Mouse (Mus musculus) limb, embryonic 10.5 days (tissue): ENCODE measurements around the gene Map1b. TPM values are rescaled to one million over a fixed set of nuclear protein-coding genes. Genes with fewer than 3 reads are reported as not detected.

Source experiments
- DNase-seq: peaks from one replicate; pipeline ENCODE4 v3.0.0-alpha.2; 2017; ENCODE audit warnings: low spot score
- H3K27ac ChIP-seq: fragments of 300-500 bp; sonication (generic); 2 replicates; pipeline ENCODE4 v1.5.1; 2016; ENCODE audit warnings: mild to moderate bottlenecking
- H3K27me3 ChIP-seq: fragments of 300-500 bp; sonication (generic); 2 replicates; pipeline ENCODE4 v1.6.1; 2016; ENCODE audit warnings: low read depth, mild to moderate bottlenecking; ENCODE audit not compliant: poor library complexity, severe bottlenecking
- H3K36me3 ChIP-seq: fragments of 300-500 bp; sonication (generic); 2 replicates; pipeline ENCODE4 v1.6.1; 2016; ENCODE audit warnings: mild to moderate bottlenecking, moderate library complexity
- H3K4me1 ChIP-seq: fragments of 300-500 bp; sonication (generic); 2 replicates; pipeline ENCODE4 v1.6.1; 2016
- H3K4me3 ChIP-seq: fragments of 300-500 bp; sonication (generic); 2 replicates; pipeline ENCODE4 v1.5.1; 2016; ENCODE audit warnings: mild to moderate bottlenecking, moderate library complexity
- H3K9me3 ChIP-seq: fragments of 300-500 bp; sonication (generic); replicated peaks from 2 replicates; pipeline ENCODE4 v1.6.1; 2016; ENCODE audit warnings: mild to moderate bottlenecking
- WGBS: fragments of 180-500 bp; shearing (Covaris S2); methylation state at CpG from one replicate; pipeline ENCODE4 v1.1.7; 2016; 5-methylcytosine and 5-hydroxymethylcytosine counted together
- polyA plus RNA-seq: library from polyadenylated mRNA; unstranded; fragments of >200 nt; fragmentation: Nextera tagmentation; extraction: Ambion mirVana; gene quantifications from 2 replicates; pipeline ENCODE4 v1.2.1, GENCODE M21; 2016

The Map1b gene
- polyA plus RNA-seq, 1 experiment from 2014 or later = 60.1 TPM

DNA sequence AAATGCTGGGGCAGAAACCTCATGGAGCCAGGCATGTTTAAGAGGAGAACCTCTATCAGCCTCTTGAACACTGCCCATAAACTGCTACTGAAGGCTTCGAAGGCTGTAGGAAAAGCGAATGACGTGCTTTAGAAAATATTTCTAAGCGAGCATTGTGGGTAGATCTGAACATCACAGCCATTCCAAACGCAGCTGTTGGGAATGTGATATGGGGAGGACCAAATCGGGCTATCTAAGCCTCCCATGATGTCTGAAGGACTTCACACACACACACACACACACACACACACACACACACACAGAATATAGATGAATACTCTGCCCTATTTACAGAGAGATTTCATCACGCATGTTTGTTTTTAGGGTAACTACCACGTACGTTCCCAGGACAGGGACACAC is 44.3 kb downstream of the Map1b start:
- 92% methylated on average over 9 of the region's 9 CpGs for WGBS
- H3K27ac ChIP-seq = no peak overlapping the region
- 0 out of 2 replicates have a peak, but pooled peaks cover 3% of the 10 kb centered on the region for H3K36me3 ChIP-seq
- DNase-seq = no peak
- no peak overlapping the region for H3K4me3 ChIP-seq
- peaks cover 16% of the 10 kb centered on the region for H3K4me1 ChIP-seq
- H3K27me3 ChIP-seq = no peaks in the 10 kb centered on the region
- no peaks in the 10 kb centered on the region for H3K9me3 ChIP-seq

DNA sequence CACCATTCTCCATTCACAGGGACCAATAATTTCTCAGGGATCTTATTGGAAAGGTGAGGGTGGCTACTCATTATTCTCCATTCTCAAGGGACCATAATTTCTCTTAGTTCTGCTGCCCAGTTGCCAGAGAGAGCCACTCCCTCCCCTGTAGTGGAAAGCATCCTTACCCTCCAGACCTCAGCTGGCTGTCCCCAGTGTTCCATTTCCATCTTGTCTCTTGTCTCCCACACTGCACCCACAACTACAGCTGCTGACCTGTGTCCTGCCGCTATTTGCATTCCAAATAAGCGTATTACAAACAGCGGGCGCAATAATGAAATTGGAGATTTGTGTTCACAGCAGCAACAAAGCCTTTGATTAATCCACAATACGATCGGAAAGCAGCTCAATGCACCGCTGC is 46.3 kb downstream of the Map1b start:
- Histone ChIP-seq H3K27ac (no peak overlapping the region), H3K4me1 (peaks cover 18% of the 10 kb centered on the region), H3K9me3 (no peaks in the 10 kb centered on the region), H3K27me3 (no peaks in the 10 kb centered on the region), H3K4me3 (no peak overlapping the region), H3K36me3 (0 out of 2 replicates have a peak, but pooled peaks cover 3% of the 10 kb centered on the region)
- no peak for DNase-seq
- WGBS = 91% methylated on average over 7 of the region's 7 CpGs

DNA sequence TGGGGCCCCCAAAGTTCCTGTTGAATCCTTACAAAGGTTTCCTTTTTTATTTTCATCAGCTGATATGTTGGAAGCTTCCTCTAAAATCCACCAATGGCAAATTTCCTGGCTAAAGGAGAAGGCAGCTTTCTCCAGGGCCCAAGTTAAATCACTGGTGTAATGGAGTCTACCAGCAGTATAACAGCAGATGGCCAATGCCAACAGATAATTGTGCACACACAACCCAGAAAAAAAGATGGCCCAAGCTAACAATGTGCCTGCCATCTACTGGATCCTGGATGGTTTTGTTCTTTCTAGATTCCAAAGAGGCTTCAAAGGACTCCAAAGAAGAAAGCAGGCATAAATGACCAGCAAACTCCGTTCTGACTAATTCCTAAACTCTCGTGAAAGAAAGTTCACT is 48.1 kb downstream of the Map1b start:
- Histone ChIP-seq H3K9me3 (no peaks in the 10 kb centered on the region), H3K27me3 (no peaks in the 10 kb centered on the region), H3K4me1 (peaks cover 16% of the 10 kb centered on the region), H3K4me3 (no peak overlapping the region), H3K36me3 (0 out of 2 replicates have a peak, but pooled peaks cover 3% of the 10 kb centered on the region), H3K27ac (no peak overlapping the region)
- DNase-seq = no peak
- 91% methylated on average over 2 of the region's 2 CpGs for WGBS

DNA sequence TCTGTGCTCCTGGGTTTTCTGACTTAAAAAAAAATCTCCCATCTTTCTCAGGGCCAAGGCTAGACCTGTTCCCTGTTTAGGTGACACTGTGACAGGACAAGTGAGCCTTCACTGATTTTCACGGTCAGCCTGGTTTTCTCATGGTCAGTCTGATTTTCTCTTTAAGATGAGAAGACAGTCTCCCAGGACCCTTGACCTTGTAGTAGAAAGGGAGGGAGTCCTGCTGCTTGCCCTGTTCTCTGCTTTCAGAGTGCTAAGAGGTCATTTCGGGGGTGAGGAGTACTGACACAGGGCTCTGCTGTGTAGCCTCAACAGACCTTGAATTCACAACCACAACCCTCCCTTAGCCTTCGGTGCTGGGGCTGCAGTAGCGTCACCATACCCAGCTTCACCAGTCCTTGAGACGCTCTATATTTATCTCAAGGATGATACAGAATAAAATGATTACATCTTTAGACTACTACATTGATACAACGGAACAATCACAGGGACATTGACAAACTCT is 49.5 kb downstream of the Map1b start:
- Histone ChIP-seq H3K4me3 (no peak overlapping the region), H3K27me3 (no peaks in the 10 kb centered on the region), H3K4me1 (peaks cover 16% of the 10 kb centered on the region), H3K36me3 (peaks cover 4% of the 10 kb centered on the region; the same call in 1 of the 2 replicates), H3K9me3 (no peaks in the 10 kb centered on the region), H3K27ac (no peak overlapping the region)
- DNase-seq = no peak
- WGBS = 77% methylated on average over 6 of the region's 6 CpGs

DNA sequence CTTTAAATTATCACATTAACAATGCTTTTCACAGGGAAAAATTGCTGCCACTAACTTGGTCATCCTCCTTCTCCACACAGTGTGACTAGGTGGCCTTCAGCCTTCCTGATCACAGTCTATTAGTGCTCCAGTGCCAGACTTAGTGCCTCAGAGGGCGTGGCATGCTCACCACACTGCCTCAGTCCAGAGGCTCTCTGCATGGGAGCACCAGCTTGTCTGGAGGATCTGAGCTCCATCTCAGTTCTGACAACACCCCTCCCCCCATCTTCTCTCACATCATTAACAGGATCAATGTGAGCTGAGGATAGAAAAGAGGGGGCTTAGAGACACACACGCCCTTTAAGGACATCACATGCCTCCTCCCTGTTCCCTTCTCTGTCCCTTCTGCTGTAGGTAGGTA is 50.3 kb downstream of the Map1b start:
- Histone ChIP-seq H3K36me3 (peaks cover 4% of the 10 kb centered on the region; the same call in 1 of the 2 replicates), H3K27me3 (no peaks in the 10 kb centered on the region), H3K27ac (no peak overlapping the region), H3K9me3 (no peaks in the 10 kb centered on the region), H3K4me1 (peaks cover 16% of the 10 kb centered on the region), H3K4me3 (no peak overlapping the region)
- no peak for DNase-seq
- WGBS = 45% methylated on average over 2 of the region's 2 CpGs

DNA sequence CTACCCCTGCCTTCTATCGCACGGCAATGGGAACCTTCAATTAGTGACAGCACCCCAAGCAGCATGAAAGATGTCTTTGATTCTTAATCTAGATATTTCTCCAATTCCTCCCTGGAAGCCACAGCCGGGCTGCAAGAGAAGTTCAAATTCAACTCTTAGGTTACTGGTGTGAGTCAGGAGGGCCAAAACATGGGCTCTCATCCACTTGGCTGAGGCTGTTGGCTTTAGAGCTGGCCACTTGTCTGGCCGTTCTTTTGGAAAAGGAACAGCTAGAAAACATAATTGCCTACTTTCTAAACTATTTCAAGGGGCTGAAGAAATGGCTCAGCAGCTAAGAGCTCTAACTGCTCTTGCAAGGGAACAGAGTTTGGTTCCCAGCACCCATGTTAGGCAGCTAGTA is 51.8 kb downstream of the Map1b start:
- WGBS = 74% methylated on average over 4 of the region's 4 CpGs
- no peaks in the 10 kb centered on the region for H3K9me3 ChIP-seq
- DNase-seq = no peak

DNA sequence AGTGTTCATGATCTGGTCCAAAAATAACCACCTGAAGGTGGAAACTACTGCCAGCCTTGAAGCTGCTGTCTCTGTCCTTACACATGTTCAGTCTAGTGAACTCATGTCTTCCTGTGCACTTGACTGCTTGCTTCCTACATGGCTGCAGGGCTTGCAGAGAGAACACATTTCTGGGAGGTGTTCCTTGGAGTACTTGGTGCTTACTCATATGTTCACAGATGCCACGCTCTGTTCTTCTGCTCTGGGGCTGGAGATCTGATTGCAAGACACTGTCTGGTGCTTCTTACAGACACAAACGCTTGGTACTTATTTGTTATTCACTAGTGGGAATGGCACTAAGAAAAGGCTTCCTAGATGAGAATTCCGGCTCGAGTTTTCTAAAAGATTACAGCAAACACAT is 54.5 kb downstream of the Map1b start:
- 94% methylated on average over 4 of the region's 4 CpGs for WGBS
- Histone ChIP-seq H3K27ac (no peak overlapping the region), H3K9me3 (no peaks in the 10 kb centered on the region), H3K4me1 (peaks cover 19% of the 10 kb centered on the region), H3K27me3 (no peaks in the 10 kb centered on the region), H3K4me3 (no peak overlapping the region), H3K36me3 (peaks cover 4% of the 10 kb centered on the region; the same call in 1 of the 2 replicates)
- DNase-seq = no peak

More for the DNA sequence above, 51.8 kb downstream of the Map1b start:
- no peak overlapping the region for H3K27ac ChIP-seq
- H3K4me1 ChIP-seq = peaks cover 16% of the 10 kb centered on the region
- H3K36me3 ChIP-seq = peaks cover 4% of the 10 kb centered on the region; the same call in 1 of the 2 replicates
- H3K4me3 ChIP-seq = no peak overlapping the region
- H3K27me3 ChIP-seq = no peaks in the 10 kb centered on the region

DNA sequence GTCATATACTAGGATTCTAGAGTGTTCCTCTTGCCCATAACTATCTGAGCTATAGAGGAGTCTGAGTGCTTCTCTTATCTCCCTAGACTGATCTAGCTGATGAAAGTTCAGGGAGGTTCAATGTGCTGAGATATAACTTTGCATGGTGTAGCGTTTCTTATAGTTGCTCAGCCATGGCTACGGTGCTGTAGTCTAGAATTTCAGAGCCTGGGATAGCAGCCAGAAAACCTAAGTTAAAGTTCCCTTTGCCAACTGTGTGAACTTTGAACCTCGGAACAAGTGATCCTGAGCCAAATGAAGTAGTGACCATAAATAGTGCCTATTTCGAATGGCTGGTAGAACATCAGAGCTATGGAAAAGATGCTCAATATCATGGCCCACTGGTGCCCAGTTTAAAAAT is 56.7 kb downstream of the Map1b start:
- Histone ChIP-seq H3K4me3 (no peak overlapping the region), H3K4me1 (peaks cover 10% of the 10 kb centered on the region), H3K9me3 (no peaks in the 10 kb centered on the region), H3K27ac (no peak overlapping the region), H3K27me3 (no peaks in the 10 kb centered on the region), H3K36me3 (peaks cover 4% of the 10 kb centered on the region; the same call in 1 of the 2 replicates)
- no peak for DNase-seq
- WGBS = 94% methylated on average over 4 of the region's 4 CpGs

DNA sequence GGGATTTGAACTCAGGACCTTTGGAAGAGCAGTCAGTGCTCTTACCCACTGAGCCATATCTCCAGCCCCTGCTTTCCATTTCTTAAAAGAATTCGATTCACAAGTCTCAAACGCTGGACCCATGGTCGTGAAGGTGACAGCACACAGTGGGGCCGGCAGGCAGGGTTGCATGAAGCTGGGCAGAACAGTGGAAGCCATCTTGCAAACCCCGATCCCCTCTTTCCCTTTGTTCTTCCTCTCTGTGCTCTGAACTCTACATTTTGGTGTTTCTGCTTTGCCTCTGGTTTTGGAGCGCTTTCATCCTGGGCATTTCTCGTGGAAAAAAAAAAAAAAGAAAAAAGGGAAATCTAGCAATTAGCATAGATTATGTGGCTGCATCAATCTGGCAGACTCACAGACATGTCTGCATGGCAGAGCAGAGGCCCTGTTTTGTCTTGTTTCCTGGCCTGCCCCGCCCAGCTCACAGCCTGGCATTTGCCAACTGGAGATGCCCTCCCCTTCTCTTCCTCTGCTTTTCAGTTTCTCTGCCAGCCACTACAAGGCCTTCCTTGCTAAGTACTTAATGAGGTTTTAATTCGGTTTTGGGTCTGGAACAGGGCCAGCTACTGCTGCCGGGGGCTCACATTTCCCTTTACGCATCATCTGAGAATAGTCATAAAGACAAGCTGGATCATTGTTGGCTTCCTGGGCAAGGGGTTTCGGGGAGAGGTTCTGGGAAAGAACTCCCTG is 57.5 kb downstream of the Map1b start:
- H3K27me3 ChIP-seq = no peaks in the 10 kb centered on the region
- H3K4me3 ChIP-seq = no peak overlapping the region
- no peak for DNase-seq
- no peaks in the 10 kb centered on the region for H3K9me3 ChIP-seq
- 88% methylated on average over 12 of the region's 12 CpGs for WGBS
- peaks cover 4% of the 10 kb centered on the region; the same call in 1 of the 2 replicates for H3K36me3 ChIP-seq
- peak overlapping the region; percentile 9; the same call in 1 of the 2 replicates for H3K27ac ChIP-seq
- peaks cover 5% of the 10 kb centered on the region; the same call in 1 of the 2 replicates for H3K4me1 ChIP-seq

DNA sequence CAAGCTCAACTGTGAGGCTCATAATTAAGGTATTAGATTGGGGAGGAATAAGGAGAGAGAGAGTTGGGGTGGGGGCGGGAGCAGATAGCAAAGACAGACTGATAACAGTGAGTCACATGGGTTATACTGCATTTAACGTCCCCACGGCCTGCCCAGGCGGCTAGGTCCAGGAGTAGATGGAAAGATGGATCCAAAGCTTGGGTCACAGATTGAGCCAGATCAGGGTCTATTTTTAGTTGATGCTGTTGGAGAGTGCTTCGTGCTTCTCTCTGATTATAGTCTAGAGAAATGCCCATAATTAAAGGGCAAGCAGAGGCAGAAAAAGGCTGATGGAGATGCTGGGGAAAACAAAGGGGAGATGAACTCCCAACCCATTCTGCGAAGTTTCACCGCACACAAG is 61.4 kb downstream of the Map1b start:
- Histone ChIP-seq H3K4me3 (no peak overlapping the region), H3K27me3 (no peaks in the 10 kb centered on the region), H3K27ac (no peak overlapping the region), H3K4me1 (peaks cover 6% of the 10 kb centered on the region; the same call in 1 of the 2 replicates), H3K9me3 (no peaks in the 10 kb centered on the region), H3K36me3 (no peaks in the 10 kb centered on the region)
- 88% methylated on average over 7 of the region's 7 CpGs for WGBS
- DNase-seq = no peak

DNA sequence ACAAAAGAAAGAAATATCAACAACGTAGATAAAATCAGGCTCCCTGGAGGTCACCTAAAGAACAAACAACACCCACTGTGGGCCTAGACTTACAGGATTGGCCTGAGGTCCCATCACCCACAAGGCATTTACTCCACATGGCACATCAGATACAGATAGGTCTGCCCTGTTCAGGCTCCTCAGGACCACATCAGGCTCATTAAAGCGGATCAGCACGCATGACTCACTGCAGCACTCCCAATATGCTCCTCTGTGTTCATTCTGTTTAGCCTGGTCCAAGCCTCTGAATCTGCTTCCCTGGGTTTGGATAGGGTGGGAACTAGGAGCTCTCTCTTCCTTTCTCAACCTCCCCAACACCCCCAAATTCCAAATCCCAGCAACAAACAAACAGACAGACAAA is 63.9 kb downstream of the Map1b start:
- no peak for DNase-seq
- no peaks in the 10 kb centered on the region for H3K36me3 ChIP-seq
- peaks cover 12% of the 10 kb centered on the region for H3K4me1 ChIP-seq
- H3K9me3 ChIP-seq = no peaks in the 10 kb centered on the region
- no peak overlapping the region for H3K4me3 ChIP-seq
- no peak overlapping the region for H3K27ac ChIP-seq
- 91% methylated on average over 3 of the region's 3 CpGs for WGBS
- no peaks in the 10 kb centered on the region for H3K27me3 ChIP-seq

DNA sequence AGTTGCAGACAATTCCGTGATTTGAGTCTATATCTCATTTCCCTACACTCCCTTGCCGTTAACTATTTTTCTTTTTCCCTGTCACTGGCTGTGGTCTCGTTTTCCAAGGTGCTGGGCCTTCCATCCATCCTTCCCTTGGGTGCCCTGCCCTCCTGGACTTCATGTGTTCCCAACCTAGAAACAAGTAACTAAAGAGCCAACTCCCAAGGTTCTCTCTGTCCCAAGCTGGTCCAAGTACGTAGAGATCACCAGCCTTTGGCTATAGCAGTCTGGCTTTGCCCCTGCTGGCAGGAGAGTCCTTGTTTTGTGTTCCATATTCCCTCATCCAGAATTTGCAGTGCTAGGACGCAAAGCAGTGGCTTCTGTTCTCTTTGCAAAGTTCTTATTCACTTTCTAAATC is 65.1 kb downstream of the Map1b start:
- H3K36me3 ChIP-seq = no peaks in the 10 kb centered on the region
- WGBS = 92% methylated on average over 5 of the region's 5 CpGs

DNA sequence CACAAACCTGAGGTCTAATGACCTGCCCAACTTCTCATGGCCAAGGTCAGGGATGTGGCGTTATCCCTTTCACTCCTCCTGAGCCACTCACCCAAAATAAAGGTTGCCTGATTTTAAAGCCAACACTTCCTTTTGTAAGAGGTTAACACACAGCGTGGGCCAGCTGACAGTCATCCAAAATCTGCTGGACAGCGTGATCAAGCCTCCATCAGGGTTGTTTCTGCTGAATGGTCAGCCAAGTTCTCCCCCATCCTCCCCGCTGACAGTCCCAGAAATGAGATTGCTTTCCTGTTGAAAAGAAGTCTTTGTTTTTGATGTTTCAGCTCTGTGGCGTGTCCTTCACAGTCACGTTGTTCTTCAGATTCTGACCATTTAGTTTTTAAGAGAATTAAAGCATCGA is 65.6 kb downstream of the Map1b start:
- H3K9me3 ChIP-seq = no peaks in the 10 kb centered on the region
- peaks cover 22% of the 10 kb centered on the region for H3K4me1 ChIP-seq
- no peak overlapping the region for H3K4me3 ChIP-seq
- no peaks in the 10 kb centered on the region for H3K36me3 ChIP-seq
- WGBS = 91% methylated on average over 7 of the region's 7 CpGs
- H3K27ac ChIP-seq = no peak overlapping the region
- DNase-seq = no peak
- no peaks in the 10 kb centered on the region for H3K27me3 ChIP-seq

More for the DNA sequence above, 65.1 kb downstream of the Map1b start:
- Histone ChIP-seq H3K9me3 (no peaks in the 10 kb centered on the region), H3K27ac (no peak overlapping the region), H3K4me1 (peaks cover 17% of the 10 kb centered on the region), H3K4me3 (no peak overlapping the region), H3K27me3 (no peaks in the 10 kb centered on the region)
- DNase-seq = no peak
